Comparison of ENCODE assay signal across 16 mouse cellular contexts in the genomic region with DNA sequence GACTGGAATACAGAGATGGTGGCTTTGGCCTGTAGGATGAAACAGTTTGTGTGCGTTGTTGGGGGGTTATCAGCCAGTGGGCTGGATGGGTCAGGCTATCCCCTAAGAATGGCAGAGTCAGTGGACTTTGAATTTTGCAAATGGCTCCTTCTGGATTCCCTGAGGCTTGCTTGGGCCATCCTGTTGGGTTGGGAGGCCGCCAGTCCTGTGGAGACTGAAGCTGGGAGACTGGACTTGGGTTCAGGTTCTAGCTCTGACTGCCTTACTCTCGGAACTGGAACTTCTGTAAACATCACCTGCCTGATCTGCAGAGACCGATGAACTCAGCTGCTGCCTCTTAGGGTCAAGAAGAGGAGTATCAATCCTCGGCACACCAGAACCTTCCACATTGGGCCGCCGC. TPM values are rescaled to one million over a fixed set of nuclear protein-coding genes. Genes with fewer than 3 reads are reported as not detected.
DNase-seq lines count a peak whose midpoint lies in the region; ATAC-seq and TF ChIP-seq lines count a peak whose summit lies in the region.
"Had no signal": no experiment of that assay in that cellular context is flagged by ENCODE, and none has a peak within 500 bp of the region (broad histone marks: within the 10 kb centered on the region; RNA-seq: fewer than 3 reads in every experiment).

No protein-coding gene starts in this region.

- H3K4me1 ChIP-seq in hindbrain, embryonic 13.5 days (replicated peaks): peaks cover 71% of the 10 kb centered on the region
- peaks cover 7% of the 10 kb centered on the region for H3K4me1 ChIP-seq in hindbrain, embryonic 11.5 days (replicated peaks; ENCODE audit: control insufficient read depth, insufficient read depth, low read length)
- H3K4me1 ChIP-seq in midbrain, embryonic 10.5 days: peaks cover 89% of the 10 kb centered on the region
- H3K4me1 ChIP-seq in neural tube, embryonic 14.5 days (ENCODE audit: control insufficient read depth, insufficient read depth, low read length): peaks cover 28% of the 10 kb centered on the region

- ATAC-seq in hindbrain, embryonic 13.5 days (ENCODE audit: low FRiP score): no peak
- ATAC-seq in hindbrain, embryonic 11.5 days (ENCODE audit: low FRiP score): no peak
- ATAC-seq in neural tube, embryonic 14.5 days (ENCODE audit: low read depth): no peak
- no peak for ATAC-seq in megakaryocyte-erythroid progenitor cell, adult 5-6 weeks (replicated peaks; ENCODE audit: low FRiP score, low TSS enrichment, poor library complexity, severe bottlenecking)

- no peak for DNase-seq in hindbrain, embryonic 11.5 days (ENCODE audit: low spot score)
- DNase-seq in left cerebral cortex, adult 2 months (ENCODE audit: extremely low spot score in 1 of 2, low spot score in 2 of 2): no peak
- DNase-seq in left cerebral cortex, postnatal 4 days: no peak
- DNase-seq in midbrain, embryonic 10.5 days (ENCODE audit: low spot score): no peak
- no peak for DNase-seq in right cerebral cortex, postnatal 4 days
- DNase-seq: cerebellum, adult 11 months; embryo, embryonic 11 days; lung, postnatal 4 days; right cerebral cortex, postnatal 14 days; thymus, postnatal 36 days had no signal

- intact Hi-C loops in left cerebral cortex, adult 2 months (cut with DNase I): no loop called here
- intact Hi-C loops in left cerebral cortex, postnatal 4 days (cut with DNase I): no loop called here

- no peaks in the 10 kb centered on the region; the same call in 1 of the 2 replicates for H3K36me3 ChIP-seq in hindbrain, embryonic 13.5 days
- no peaks in the 10 kb centered on the region for H3K36me3 ChIP-seq in hindbrain, embryonic 11.5 days (ENCODE audit: control insufficient read depth, insufficient read depth, low read length)
- H3K36me3 ChIP-seq in midbrain, embryonic 10.5 days: peaks cover 17% of the 10 kb centered on the region; the same call in 1 of the 2 replicates
- no peaks in the 10 kb centered on the region for H3K36me3 ChIP-seq in neural tube, embryonic 14.5 days (ENCODE audit: control insufficient read depth, insufficient read depth, low read length)
- H3K36me3 ChIP-seq: forebrain, embryonic 12.5 days; heart, embryonic 13.5 days; liver, embryonic 15.5 days had no signal

- no peak overlapping the region for H3K9ac ChIP-seq in hindbrain, embryonic 13.5 days
- H3K9ac ChIP-seq in hindbrain, embryonic 11.5 days (ENCODE audit: low read depth, low read length): no peak overlapping the region
- no peak overlapping the region for H3K9ac ChIP-seq in neural tube, embryonic 14.5 days (replicated peaks; ENCODE audit: low read depth, low read length)
- H3K9ac ChIP-seq: forebrain, embryonic 12.5 days; heart, embryonic 13.5 days; liver, embryonic 15.5 days had no signal

- no peak for TF ChIP-seq CTCF in left cerebral cortex, adult 2 months (IDR thresholded peaks at IDR 0.05)

- no peak overlapping the region for H3K4me3 ChIP-seq in hindbrain, embryonic 13.5 days
- no peak overlapping the region for H3K4me3 ChIP-seq in hindbrain, embryonic 11.5 days (ENCODE audit: low read depth, low read length)
- peak overlapping the region; percentile 98 for H3K4me3 ChIP-seq in left cerebral cortex, adult 2 months
- no peak overlapping the region for H3K4me3 ChIP-seq in midbrain, embryonic 10.5 days
- peak overlapping the region; percentile 22; the same call in 1 of the 2 replicates for H3K4me3 ChIP-seq in neural tube, embryonic 14.5 days (ENCODE audit: low read depth, low read length)
- H3K4me3 ChIP-seq: forebrain, embryonic 12.5 days; heart, embryonic 13.5 days; liver, embryonic 15.5 days had no signal

- peak overlapping the region; percentile 83 for H3K4me2 ChIP-seq in hindbrain, embryonic 13.5 days
- H3K4me2 ChIP-seq in hindbrain, embryonic 11.5 days (replicated peaks; ENCODE audit: low read depth, low read length): no peak overlapping the region
- peak overlapping the region; percentile 84; the same call in 1 of the 2 replicates for H3K4me2 ChIP-seq in neural tube, embryonic 14.5 days (ENCODE audit: low read depth, low read length)
- H3K4me2 ChIP-seq: forebrain, embryonic 12.5 days; heart, embryonic 13.5 days had no signal

- WGBS in hindbrain, embryonic 13.5 days: 79% methylated on average over 7 of the region's 7 CpGs
- WGBS in hindbrain, embryonic 11.5 days: 76% methylated on average over 7 of the region's 7 CpGs
- WGBS in midbrain, embryonic 10.5 days: 77% methylated on average over 7 of the region's 7 CpGs
- WGBS in neural tube, embryonic 14.5 days: 86% methylated on average over 7 of the region's 7 CpGs

- no peak overlapping the region for H3K27ac ChIP-seq in hindbrain, embryonic 13.5 days
- no peak overlapping the region for H3K27ac ChIP-seq in hindbrain, embryonic 11.5 days (ENCODE audit: low read depth, low read length)
- peak overlapping the region; percentile 82 for H3K27ac ChIP-seq in left cerebral cortex, adult 2 months
- H3K27ac ChIP-seq in midbrain, embryonic 10.5 days (replicated peaks): peak overlapping the region; percentile 33; the same call in 1 of the 2 replicates
- no peak overlapping the region for H3K27ac ChIP-seq in neural tube, embryonic 14.5 days (ENCODE audit: low read depth, low read length)
- H3K27ac ChIP-seq: forebrain, embryonic 12.5 days; heart, embryonic 13.5 days had no signal

- H3K9me3 ChIP-seq in hindbrain, embryonic 13.5 days: no peaks in the 10 kb centered on the region
- no peaks in the 10 kb centered on the region for H3K9me3 ChIP-seq in hindbrain, embryonic 11.5 days (ENCODE audit: control insufficient read depth, low read length)
- H3K9me3 ChIP-seq in midbrain, embryonic 10.5 days (replicated peaks): no peaks in the 10 kb centered on the region
- H3K9me3 ChIP-seq in neural tube, embryonic 14.5 days (ENCODE audit: control insufficient read depth, low read length): no peaks in the 10 kb centered on the region
- H3K9me3 ChIP-seq: forebrain, embryonic 12.5 days; heart, embryonic 13.5 days; liver, embryonic 15.5 days had no signal

- H3K27me3 ChIP-seq in hindbrain, embryonic 13.5 days: no peaks in the 10 kb centered on the region
- peaks cover 2% of the 10 kb centered on the region; the same call in 1 of the 2 replicates for H3K27me3 ChIP-seq in hindbrain, embryonic 11.5 days (ENCODE audit: control insufficient read depth, insufficient read depth, low read length)
- peaks cover 77% of the 10 kb centered on the region for H3K27me3 ChIP-seq in midbrain, embryonic 10.5 days (ENCODE audit: low read depth, poor library complexity, severe bottlenecking)
- H3K27me3 ChIP-seq in neural tube, embryonic 14.5 days (ENCODE audit: control insufficient read depth, insufficient read depth, low read length): peaks cover 3% of the 10 kb centered on the region; the same call in 1 of the 2 replicates

RNA-seq across cellular contexts. Expression of gene Camk2n1, which starts 4.1 kb away (rescaled TPM):
- 14.3 and 14.8 TPM in 2 replicates for polyA plus RNA-seq in hindbrain, embryonic 13.5 days (2015; fragmentation: Nextera tagmentation; extraction: Ambion mirVana)
- 6.0 and 6.4 TPM in 2 replicates for polyA plus RNA-seq in hindbrain, embryonic 11.5 days (2014; fragmentation: Nextera tagmentation; extraction: Ambion mirVana)
- 1,000 to 10,000 TPM; 1,332 to 1,386 TPM for total RNA-seq in left cerebral cortex, adult 2 months (2021)
- total RNA-seq in left cerebral cortex, postnatal 4 days (2021): 100 to 1,000 TPM; 106 to 110 TPM
- 3.3 and 3.9 TPM in 2 replicates for polyA plus RNA-seq in midbrain, embryonic 10.5 days (2016; fragmentation: Nextera tagmentation; extraction: Ambion mirVana)
- 19.6 and 25.8 TPM in 2 replicates for polyA plus RNA-seq in neural tube, embryonic 14.5 days (2014; fragmentation: Nextera tagmentation; extraction: Ambion mirVana)
- total RNA-seq in megakaryocyte-erythroid progenitor cell, adult 5-6 weeks (2014; fragmentation: Nextera tagmentation): not detected in 2 replicates
- total RNA-seq in megakaryocyte-erythroid progenitor cell, adult 5-6 weeks (2017): 0.05 TPM in 1 of 2 replicates, not detected in the other

RNA-seq across cellular contexts. Expression of gene Mul1, which starts 23.7 kb away (rescaled TPM):
- 20.9 and 21.4 TPM in 2 replicates for polyA plus RNA-seq in hindbrain, embryonic 13.5 days (2015; fragmentation: Nextera tagmentation; extraction: Ambion mirVana)
- 16.0 and 16.6 TPM in 2 replicates for polyA plus RNA-seq in hindbrain, embryonic 11.5 days (2014; fragmentation: Nextera tagmentation; extraction: Ambion mirVana)
- total RNA-seq in left cerebral cortex, adult 2 months (2021): 10 to 100 TPM; 63.0 to 65.1 TPM
- 10 to 100 TPM; 35.4 to 35.8 TPM for total RNA-seq in left cerebral cortex, postnatal 4 days (2021)
- 19.2 and 22.3 TPM in 2 replicates for polyA plus RNA-seq in midbrain, embryonic 10.5 days (2016; fragmentation: Nextera tagmentation; extraction: Ambion mirVana)
- polyA plus RNA-seq in neural tube, embryonic 14.5 days (2014; fragmentation: Nextera tagmentation; extraction: Ambion mirVana): 15.3 and 18.6 TPM in 2 replicates
- 13.2 and 18.1 TPM in 2 replicates for total RNA-seq in megakaryocyte-erythroid progenitor cell, adult 5-6 weeks (2014; fragmentation: Nextera tagmentation)
- 3.2 and 10.2 TPM in 2 replicates for total RNA-seq in megakaryocyte-erythroid progenitor cell, adult 5-6 weeks (2017)

Comparison
In these comparisons a context has a peak if more than half of its experiments do, and no peak if none do; other contexts are left out.
1. H3K27ac ChIP-seq: peak in left cerebral cortex, adult 2 months (single experiment) and midbrain, embryonic 10.5 days (single experiment); none in hindbrain, embryonic 13.5 days (single experiment), hindbrain, embryonic 11.5 days (single experiment) and neural tube, embryonic 14.5 days (single experiment).
2. H3K4me3 ChIP-seq: peak in left cerebral cortex, adult 2 months (single experiment) and neural tube, embryonic 14.5 days (single experiment); none in hindbrain, embryonic 13.5 days (single experiment), hindbrain, embryonic 11.5 days (single experiment) and midbrain, embryonic 10.5 days (single experiment).